Mouse (Mus musculus): ENCODE data around the gene Ccdc171. TPM values are rescaled to one million over a fixed set of nuclear protein-coding genes. Genes with fewer than 3 reads are reported as not detected.
"Not testable (repeated sequence)": the region's sequence is repeated elsewhere in the genome, so short reads cannot be mapped to it uniquely, and the experiment has no call there.

Ccdc171 gene
- 1 to 10 TPM; 2.9 to 4.7 TPM for total RNA-seq (2021)

DNA sequence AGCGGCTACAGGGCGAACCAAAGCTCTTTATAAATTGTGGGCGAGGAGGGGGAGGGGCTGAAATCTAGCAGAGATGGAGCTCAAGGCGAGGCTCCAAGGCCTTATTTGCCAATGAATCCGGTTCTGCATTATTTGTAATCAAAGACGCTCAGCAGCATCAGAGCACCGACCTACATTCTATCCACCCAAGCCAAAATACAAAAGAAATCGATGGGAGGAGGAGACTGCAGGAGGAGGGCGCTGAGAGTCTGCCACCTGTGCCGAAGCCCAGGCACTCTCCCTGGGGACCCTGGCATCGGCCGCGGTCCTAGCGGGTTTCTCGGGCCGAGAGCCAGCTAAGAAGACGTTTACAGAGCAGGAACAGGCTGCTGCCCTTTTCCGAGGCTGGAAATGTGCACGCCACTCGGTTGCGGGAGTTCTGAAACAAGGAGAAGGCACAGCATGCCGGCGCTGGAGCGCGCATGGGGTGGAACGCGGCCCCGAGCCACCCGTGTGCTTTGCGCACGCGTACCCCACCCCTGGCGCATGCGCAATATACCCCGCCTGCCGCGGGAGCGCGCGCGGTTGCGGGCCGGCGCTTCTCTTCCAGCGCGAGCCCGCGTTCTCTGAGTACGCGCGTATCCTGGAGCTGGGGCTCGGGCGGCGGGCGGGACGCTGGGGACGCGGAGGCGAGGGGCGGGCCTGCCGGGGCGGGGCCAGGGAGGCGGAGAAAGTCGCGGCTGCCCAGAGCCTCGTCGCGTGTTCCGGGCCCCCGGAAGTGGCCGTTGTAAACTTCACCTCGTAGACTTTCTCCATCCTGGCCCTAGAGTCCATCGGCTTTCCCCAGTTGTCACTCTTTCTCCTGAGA, at the start of gene Ccdc171:
Gene Ccdc171 (plus strand): TSS at position 703 of the 847 bp plus-strand sequence.
- intact Hi-C loops (cut with DNase I): loop anchor here (1.0 to 5.0 kb wide), 2 partner anchors 39 to 108 kb away; partner anchors contain the start of genes Psip1 and Snapc3

DNA sequence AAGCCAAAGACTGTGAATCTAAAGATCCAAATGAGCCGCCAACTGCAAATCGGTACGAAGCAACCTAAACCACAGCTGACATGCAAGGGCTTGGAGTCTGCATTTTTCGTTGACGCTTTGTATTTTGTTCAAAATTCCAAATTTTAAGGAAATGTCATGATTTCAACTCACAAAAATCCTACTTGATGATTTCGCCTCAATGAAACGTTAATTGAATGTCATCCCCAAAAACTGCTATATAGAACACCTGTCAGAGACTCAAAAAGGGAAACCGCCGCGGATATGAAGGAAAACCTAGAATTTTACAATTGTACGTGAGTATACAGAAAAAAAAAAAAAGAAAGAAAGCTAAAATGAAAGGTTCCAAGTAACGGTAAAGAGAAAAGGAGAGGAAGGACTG, 40.1 kb upstream of the Ccdc171 start:
- no peak for DNase-seq (ENCODE audit: low spot score in 2 of 2)
- intact Hi-C loops (cut with DNase I): no loop called here

More for the DNA sequence above, at the start of gene Ccdc171:
- DNase-seq (ENCODE audit: low spot score in 2 of 2): peak; percentile 90 to 94

DNA sequence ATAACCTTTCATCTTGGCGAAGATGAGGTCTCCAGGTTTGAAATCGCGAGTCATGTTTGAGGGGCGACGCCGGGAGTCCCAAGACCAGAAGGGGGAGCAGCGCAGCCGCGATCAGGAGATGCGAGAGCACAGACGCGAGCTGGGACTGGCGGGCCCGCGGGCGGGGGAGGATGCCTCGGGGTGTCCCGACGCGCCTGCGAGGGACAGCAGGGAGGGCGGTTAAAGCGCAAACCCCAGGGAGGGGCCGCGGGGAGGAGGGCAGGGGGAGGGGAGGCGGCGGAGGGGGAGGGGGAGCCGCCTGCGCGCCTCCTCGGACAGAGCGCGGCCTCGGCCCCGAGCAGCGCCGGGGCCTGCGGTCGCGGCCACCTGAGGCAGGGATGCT, 39.6 kb upstream of the Ccdc171 start:
- peak; percentile 86 for DNase-seq (ENCODE audit: low spot score in 2 of 2)
- intact Hi-C loops (cut with DNase I): loop anchor here (1.0 kb wide), 2 partner anchors 40 to 91 kb away; partner anchors contain the start of gene Ccdc171

DNA sequence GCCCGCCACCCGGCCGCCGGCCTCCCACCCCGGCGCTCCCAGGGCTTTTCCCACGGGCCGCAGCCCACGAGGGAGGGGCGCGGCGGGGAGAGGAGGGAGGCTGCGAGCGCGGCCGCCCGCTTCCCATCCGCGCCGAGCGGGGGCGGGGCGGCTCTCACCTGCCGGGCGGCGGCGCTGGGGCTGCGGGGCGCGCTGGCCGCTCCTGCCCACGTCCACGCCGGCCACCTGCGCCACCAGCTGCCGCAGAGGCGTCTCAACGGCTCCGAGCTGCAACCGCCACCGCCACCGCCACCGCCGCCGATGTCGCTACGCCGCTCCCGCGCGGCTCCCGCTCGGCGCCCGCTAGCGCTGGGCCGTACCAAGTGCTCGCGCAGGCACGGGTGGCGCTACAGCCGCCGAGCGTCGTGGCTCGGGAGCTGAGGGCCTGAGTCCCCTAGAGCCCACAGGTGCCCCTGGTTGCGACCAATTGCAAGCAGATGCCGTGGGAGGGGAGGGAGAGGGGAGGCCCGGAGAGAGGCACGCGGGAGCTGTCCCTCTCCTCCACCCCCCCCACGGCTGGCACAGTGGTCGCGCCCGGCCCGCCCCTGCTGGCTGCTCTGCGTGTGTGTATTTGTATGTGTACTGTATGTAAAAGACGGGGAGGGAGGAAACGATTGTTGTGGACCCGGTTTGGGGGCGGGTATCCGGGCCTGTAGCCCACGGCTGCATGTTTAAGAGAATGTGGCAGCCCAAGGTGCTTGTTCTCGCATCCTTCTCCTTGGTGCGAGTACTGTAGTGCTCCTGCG, 39.0 kb upstream of the Ccdc171 start, which contains the start of gene Psip1:
Gene Psip1 (minus strand): TSS at position 343 of the 785 bp plus-strand sequence.
- intact Hi-C loops (cut with DNase I): loop anchor here (1.0 kb wide), 2 partner anchors 39 to 90 kb away; partner anchors contain the start of gene Ccdc171
- peak; percentile 91 to 92 for DNase-seq (ENCODE audit: low spot score in 2 of 2)

DNA sequence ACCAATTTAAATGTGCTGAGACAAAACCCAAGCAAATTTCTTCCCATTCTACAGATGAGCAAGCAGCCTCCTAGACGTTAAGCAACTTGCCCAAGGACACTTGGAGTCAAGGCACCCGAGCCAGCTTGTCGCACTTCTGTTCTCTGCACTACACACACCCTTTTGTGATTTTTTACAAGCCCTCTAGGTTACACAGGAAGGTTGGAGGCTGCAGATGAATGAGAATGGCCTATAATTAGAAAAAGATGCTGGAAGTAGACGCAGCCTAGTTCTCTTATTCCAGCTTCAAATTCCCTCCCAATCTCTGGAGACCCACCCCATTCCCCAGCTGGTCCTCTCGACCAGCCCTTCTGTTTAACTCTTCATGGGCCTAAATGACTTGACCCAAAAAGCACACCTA, 36.2 kb upstream of the Ccdc171 start:
- DNase-seq (ENCODE audit: low spot score in 2 of 2): no peak
- intact Hi-C loops (cut with DNase I): no loop called here

DNA sequence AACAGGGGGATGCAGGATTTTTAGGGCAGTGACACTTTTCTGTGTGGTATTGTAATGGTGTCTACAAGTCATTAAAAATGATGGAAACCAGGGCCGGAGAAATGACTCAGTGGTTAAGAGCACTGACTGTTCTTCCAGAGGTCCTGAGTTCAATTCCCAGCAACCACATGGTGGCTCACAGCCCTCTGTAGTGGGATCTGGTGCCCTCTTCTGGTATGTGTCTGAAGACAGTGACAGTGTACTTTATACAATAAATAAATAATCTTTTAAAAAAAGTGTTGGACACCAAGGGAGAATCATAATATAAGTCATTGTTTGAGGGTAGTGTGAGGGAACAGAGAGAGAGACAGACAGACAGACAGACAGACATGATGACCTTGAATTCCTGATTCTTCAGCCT, 32.2 kb upstream of the Ccdc171 start:
- intact Hi-C loops (cut with DNase I): no loop called here
- no peak for DNase-seq (ENCODE audit: low spot score in 2 of 2)

DNA sequence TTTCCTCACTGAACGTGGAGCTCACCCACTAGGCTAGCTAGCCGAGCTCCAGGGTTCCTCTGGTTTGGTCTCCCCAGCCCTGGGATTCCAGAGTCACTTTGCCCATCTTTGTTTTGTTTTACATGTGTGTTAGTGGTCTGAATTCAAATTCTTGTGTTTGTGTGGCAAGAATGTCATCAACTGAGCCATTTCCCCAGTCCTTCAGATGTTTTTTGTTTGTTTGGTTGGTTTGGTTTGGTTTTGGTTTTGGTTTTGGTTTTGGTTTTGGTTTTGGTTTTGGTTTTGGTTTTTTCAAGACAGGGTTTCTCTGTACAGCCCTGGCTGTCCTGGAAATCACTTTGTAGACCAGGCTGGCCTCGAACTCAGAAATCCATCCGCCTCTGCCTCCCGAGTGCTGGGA, 28.3 kb upstream of the Ccdc171 start:
- intact Hi-C loops (cut with DNase I); DNase-seq (ENCODE audit: low spot score in 2 of 2): not testable (repeated sequence)

DNA sequence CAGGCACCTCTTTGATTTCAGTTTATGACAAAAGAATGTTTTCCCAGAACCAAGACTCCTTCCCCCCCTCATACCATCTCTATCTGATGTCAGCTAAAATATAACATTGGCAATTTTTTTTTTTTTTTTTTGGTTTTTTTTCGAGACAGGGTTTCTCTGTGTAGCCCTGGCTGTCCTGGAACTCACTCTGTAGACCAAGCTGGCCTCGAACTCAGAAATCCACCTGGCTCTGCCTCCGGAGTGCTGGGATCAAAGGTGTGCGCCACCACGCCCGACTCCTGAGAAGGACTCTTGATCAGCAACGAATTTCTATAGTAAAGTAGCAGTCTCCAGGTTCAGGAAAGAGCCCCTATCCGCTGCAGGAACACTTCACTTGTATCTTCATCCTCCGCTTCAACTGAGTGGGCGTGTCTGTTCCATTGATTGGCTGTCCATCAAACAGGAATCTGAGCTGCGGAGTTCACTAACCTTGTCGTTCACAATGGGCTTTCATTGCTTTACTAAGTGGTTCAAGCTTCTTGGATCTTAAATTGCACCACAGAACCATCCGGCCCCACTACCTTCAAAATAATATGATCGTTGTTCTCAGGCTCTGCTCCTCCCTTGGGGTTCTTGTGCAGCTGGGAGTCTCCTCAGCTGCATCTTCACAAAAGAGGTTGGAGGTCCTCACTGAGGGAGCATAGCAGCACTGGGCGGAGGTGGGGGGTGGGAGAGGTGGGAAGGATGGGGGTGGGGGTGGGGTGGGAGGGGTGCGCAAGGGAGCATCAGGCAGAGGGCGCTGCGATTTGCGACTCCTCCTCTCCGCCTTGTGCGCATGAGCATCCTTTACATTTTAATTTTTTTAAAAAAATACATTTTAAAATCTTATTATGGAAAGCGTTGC, 24.9 kb upstream of the Ccdc171 start:
- no peak for DNase-seq (ENCODE audit: low spot score in 2 of 2)
- intact Hi-C loops (cut with DNase I): no loop called here

DNA sequence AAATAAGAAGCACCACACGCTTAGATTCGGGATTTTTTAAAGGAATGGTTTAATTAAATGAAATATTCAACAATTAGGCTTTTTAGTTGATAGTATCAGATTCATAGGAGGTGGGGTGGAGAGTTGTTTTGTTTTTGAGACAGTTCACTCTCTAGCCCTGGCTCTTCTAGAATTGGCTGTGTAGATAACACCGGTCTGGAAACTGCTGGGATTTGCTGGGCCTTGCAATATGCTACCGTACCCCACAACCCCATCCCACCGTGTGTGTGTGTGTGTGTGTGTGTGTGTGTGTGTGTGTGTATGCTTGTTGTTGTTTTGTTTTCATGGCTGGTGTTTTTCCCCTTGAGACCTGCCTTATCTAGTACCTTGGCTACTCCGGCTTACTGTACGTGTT, 24.3 kb upstream of the Ccdc171 start:
- intact Hi-C loops (cut with DNase I): no loop called here
- no peak for DNase-seq (ENCODE audit: low spot score in 2 of 2)

DNA sequence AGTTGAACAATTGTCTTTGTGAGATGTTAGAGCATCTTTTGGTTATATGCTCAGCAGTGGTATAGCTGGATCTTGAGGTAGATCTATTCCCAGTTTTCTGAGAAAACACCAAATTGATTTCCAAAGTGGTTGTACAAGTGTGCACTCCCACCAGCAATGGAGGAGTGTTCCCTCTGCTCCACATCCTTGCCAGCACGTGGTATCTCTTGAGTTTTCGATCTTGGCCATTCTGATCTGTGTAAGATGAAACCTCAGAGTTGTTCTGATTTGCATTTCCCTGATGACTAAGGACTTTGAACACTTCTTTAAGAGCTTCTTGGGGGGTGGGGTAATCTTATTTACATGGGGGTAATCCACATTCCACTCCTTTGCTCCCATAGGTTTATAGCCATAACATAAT, 15.7 kb upstream of the Ccdc171 start:
- DNase-seq (ENCODE audit: low spot score in 2 of 2): no peak
- intact Hi-C loops (cut with DNase I): no loop called here

DNA sequence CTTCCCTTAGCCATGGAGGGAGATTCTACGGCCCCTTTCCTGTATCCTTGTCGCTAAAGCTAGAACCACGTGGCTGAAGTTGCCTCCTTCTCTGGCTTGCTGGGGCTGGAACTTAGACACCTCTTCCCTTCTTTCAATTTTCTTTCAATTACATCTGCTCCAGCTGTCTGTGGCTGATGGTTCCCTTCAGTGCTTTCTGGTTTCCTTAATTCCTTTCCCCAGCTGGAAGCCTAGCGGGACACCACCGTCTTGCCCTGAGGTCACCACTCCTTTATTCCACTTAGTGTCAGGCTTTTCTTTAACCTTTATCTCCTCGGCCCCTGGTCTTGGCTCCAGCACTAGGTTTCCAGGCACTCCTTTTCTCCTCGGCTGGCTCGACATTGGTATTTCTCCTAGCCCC, 14.3 kb upstream of the Ccdc171 start:
- intact Hi-C loops (cut with DNase I): no loop called here
- no peak for DNase-seq (ENCODE audit: low spot score in 2 of 2)

DNA sequence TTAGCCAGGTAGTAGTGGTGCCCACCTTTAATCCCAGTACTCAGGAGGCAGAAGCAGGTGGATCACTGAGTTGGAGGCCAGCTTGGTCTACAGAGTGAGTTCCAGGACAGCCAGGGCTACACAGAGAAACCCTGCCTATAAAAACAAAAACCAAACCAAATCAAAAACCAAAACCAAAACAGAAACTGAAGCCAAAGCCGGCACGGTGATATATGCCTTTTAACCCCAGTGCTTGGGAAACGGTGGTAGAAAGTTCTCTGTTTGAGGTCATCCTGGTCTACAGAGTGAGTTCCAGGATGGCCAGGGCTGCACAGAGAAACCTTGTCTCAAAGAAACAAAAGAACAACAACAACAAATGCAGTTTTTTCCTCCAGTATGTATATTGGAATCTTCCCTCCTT, 13.1 kb upstream of the Ccdc171 start:
- no peak for DNase-seq (ENCODE audit: low spot score in 2 of 2)
- intact Hi-C loops (cut with DNase I): no loop called here

DNA sequence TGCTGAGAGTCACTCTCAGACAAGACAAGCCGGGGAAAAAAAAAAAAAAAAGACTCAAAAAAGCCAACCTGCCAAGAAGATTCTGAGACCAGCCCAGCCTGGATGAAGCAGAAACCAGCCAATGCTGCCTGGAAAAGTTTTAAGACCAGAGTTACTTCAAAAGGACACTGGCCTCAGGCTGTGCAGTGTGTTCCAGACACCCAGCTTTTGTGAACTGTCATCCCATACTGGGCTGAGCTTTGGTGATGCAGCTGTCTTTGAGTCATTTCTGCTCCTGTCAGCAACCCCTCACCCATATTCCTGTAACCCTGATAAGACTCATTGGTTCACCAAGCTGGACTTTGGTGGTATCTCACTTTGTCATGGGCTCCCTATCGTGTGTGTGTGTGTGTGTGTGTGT, 12.7 kb upstream of the Ccdc171 start:
- intact Hi-C loops (cut with DNase I): no loop called here
- DNase-seq (ENCODE audit: low spot score in 2 of 2): no peak

DNA sequence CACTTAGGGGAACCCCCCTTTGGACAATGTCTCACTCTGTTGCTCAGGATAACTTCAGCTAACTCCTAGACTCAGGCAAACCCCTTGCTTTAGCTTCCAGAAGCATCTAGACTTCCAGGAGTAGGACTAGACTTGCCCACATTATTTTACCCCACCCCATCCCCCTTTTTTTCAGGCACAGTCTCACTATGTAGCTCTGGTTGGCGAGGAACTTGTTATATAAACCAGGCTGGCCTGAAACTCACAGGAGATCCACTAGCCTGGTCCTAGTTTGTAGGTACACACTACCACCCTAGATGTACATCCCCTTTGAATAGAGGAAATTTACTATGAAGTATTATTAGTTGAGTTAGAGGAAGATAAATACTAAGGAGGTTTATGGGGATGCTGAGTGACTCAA, 11.2 kb upstream of the Ccdc171 start:
- intact Hi-C loops (cut with DNase I): no loop called here
- no peak for DNase-seq (ENCODE audit: low spot score in 2 of 2)

DNA sequence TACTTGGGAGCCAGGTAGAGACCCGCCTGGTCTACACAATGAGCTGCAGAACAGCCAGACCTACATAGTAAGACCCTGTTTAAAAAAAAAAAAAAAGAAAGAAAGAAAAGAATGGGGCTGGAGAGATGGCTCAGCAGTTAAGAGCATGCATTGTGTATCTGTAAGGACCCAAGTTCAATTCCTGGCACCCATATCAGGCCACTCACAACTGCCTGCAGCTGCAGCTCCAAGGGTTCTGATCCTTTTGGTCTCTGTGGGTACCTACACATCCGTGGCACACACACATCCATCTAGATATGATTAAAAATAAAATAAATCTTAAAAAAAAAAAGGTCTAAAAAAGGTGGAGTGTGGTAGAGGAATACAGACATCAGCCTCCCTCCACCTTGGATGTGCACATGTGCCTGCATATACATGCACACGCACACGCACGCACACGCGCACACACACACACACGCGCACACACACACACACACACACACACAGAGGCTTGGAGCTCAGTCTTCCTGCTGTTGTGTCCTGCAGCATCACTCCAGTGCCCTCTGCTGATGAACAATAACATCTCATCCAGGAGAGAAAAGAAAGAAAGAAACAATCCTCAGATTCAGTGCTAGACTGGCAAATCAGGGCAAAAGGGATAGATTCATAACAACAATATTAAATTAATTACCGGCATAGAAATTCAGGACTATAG, 10.2 kb upstream of the Ccdc171 start:
- no peak for DNase-seq (ENCODE audit: low spot score in 2 of 2)
- intact Hi-C loops (cut with DNase I): no loop called here

DNA sequence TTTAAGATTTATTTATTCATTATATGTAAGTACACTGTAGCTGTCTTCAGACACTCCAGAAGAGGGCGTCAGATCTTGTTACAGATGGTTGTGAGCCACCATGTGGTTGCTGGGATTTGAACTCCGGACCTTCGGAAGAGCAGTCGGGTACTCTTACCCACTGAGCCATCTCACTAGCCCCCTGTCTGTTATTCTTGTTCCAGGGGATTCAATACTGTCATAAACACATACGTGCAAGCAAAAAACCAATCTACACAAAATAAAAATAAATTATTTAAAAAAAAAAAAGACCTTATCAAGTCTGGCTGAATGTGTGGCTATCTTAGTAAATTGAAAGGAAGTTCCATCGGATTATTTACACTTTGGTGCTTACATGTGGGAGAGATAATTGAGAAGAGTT, 9.2 kb upstream of the Ccdc171 start:
- intact Hi-C loops (cut with DNase I); DNase-seq (ENCODE audit: low spot score in 2 of 2): not testable (repeated sequence)

DNA sequence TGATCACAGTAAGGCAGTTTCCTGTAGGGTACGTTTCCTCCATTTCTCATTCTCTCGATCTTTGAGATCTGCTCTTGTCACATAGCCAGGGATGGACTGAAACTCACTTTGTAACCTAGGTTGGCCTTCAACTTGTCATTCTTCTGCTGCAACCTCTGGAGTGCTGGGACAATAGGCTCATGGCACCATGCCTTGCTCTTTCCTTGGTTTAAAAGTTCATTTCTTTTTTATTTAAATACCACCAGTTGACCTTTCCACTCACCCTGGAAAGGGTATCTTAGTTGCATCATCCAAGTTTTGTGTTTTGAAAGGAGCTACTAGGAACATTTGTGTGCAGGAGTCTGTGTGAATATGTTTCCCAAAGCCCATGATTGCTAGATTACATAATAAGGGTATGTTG, 6.2 kb upstream of the Ccdc171 start:
- no peak for DNase-seq (ENCODE audit: low spot score in 2 of 2)
- intact Hi-C loops (cut with DNase I): no loop called here

DNA sequence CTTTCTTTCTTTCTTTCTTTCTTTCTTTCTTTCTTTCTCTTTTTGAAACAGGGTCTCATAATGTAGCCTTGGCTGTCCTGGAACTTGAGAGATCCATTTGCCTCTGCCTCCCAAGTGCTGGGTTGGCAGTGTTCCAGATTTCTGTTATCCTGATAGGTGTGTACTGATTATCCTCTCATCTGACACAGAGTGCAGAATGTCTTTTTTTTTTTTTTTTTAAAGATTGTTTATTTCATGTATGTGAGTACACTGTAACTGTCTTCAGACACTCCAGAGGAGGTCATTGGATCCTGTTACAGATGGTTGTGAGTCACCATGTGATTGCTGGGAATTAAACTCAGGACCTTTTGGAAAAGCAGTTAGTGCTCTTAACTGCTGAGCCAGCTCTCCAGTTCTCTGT, 5.5 kb upstream of the Ccdc171 start:
- DNase-seq (ENCODE audit: low spot score in 2 of 2): no peak
- intact Hi-C loops (cut with DNase I): no loop called here

DNA sequence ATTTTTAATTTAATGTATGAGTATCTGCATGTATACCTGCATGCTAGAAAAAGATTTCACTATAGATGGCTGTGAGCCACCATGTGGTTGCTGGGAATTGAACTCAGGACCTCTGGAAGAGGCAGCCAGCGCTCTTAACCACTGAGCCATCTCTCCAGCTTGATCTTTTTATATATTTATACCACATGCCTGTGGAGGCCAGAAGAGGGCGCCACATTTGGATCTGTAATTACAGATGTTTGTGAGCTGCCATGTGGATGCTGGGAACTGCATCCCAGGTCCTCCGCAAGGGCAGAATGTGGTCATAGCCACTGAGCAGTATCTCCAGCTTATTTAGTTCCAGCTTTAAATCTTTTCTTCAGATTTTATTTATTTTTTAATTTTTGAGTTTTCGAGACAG, 5.0 kb upstream of the Ccdc171 start:
- intact Hi-C loops (cut with DNase I): no loop called here

More for the DNA sequence above, 5.0 kb upstream of the Ccdc171 start:
- no peak for DNase-seq (ENCODE audit: low spot score in 2 of 2)
